Mouse (Mus musculus) neural tube, embryonic 13.5 days (tissue): Measurements from ENCODE around the gene Adrb1. TPM values are rescaled to one million over a fixed set of nuclear protein-coding genes. Genes with fewer than 3 reads are reported as not detected.

Experiments
- ATAC-seq: fragments of 200-750 bp; cut with Nextera tagmentation; 2 replicates; pipeline ENCODE4 v1.8.0; 2017; ENCODE audit warnings: low read depth, mild to moderate bottlenecking, moderate TSS enrichment, moderate library complexity
- H3K27ac ChIP-seq: fragments of 300-500 bp; sonication (generic); replicated peaks from 2 replicates; pipeline ENCODE4 v1.5.1; 2015; ENCODE audit warnings: moderate library complexity, mild to moderate bottlenecking, inconsistent platforms
- H3K27me3 ChIP-seq: fragments of 300-500 bp; sonication (generic); 2 replicates; pipeline ENCODE4 v1.6.1; 2015; ENCODE audit warnings: mild to moderate bottlenecking, inconsistent platforms
- H3K36me3 ChIP-seq: fragments of 300-500 bp; sonication (generic); 2 replicates; pipeline ENCODE4 v1.6.1; 2015; ENCODE audit warnings: mild to moderate bottlenecking, inconsistent platforms
- H3K4me1 ChIP-seq: fragments of 300-500 bp; sonication (generic); replicated peaks from 2 replicates; pipeline ENCODE4 v1.6.1; 2015; ENCODE audit warnings: inconsistent platforms
- H3K4me2 ChIP-seq: fragments of 300-500 bp; sonication (generic); 2 replicates; pipeline ENCODE4 v1.6.1; 2015; ENCODE audit warnings: inconsistent platforms, mild to moderate bottlenecking, moderate library complexity
- H3K4me3 ChIP-seq: fragments of 300-500 bp; sonication (generic); 2 replicates; pipeline ENCODE4 v1.5.1; 2015; ENCODE audit warnings: mild to moderate bottlenecking, inconsistent platforms
- H3K9ac ChIP-seq: fragments of 300-500 bp; sonication (generic); 2 replicates; pipeline ENCODE4 v1.6.1; 2015; ENCODE audit warnings: moderate library complexity, mild to moderate bottlenecking, inconsistent platforms
- H3K9me3 ChIP-seq: fragments of 300-500 bp; sonication (generic); 2 replicates; pipeline ENCODE4 v1.6.1; 2016; ENCODE audit warnings: inconsistent platforms
- WGBS: fragments of 180-500 bp; shearing (Covaris S2); methylation state at CpG from one replicate; pipeline ENCODE4 v1.1.7; 2015; 5-methylcytosine and 5-hydroxymethylcytosine counted together
- polyA plus RNA-seq: library from polyadenylated mRNA; unstranded; fragments of >200 nt; fragmentation: Nextera tagmentation; extraction: Ambion mirVana; gene quantifications from 2 replicates; pipeline ENCODE4 v1.2.1, GENCODE M21; 2015

Gene Adrb1
- polyA plus RNA-seq, 1 experiment from 2014 or later, result 0.38 TPM

- Histone ChIP-seq H3K4me1 (no peaks in the 10 kb centered on the region), H3K27me3 (no peaks in the 10 kb centered on the region; the same call in 1 of the 2 replicates), H3K27ac (no peak overlapping the region), H3K36me3 (no peaks in the 10 kb centered on the region), H3K9me3 (no peaks in the 10 kb centered on the region), H3K4me3 (no peak overlapping the region), H3K9ac (no peak overlapping the region), H3K4me2 (no peak overlapping the region)
- ATAC-seq, result no peak
- WGBS, result 70% methylated on average over 2 of the region's 2 CpGs
These were observed 13.2 kb upstream of the Adrb1 start for GRCm38 (mm10) chr19:56708794-56709193.

GRCm38 (mm10) chr19:56710131-56710905, 11.7 kb upstream of the Adrb1 start:
- H3K27ac ChIP-seq, result no peak overlapping the region
- H3K4me1 ChIP-seq, result no peaks in the 10 kb centered on the region
- H3K9me3 ChIP-seq, result no peaks in the 10 kb centered on the region
- WGBS, result 84% methylated on average over 17 of the region's 17 CpGs
- H3K36me3 ChIP-seq, result no peaks in the 10 kb centered on the region
- no peak for ATAC-seq
- H3K4me2 ChIP-seq, result no peak overlapping the region
- no peak overlapping the region for H3K9ac ChIP-seq
- H3K27me3 ChIP-seq, result no peaks in the 10 kb centered on the region; the same call in 1 of the 2 replicates
- no peak overlapping the region for H3K4me3 ChIP-seq

DNA sequence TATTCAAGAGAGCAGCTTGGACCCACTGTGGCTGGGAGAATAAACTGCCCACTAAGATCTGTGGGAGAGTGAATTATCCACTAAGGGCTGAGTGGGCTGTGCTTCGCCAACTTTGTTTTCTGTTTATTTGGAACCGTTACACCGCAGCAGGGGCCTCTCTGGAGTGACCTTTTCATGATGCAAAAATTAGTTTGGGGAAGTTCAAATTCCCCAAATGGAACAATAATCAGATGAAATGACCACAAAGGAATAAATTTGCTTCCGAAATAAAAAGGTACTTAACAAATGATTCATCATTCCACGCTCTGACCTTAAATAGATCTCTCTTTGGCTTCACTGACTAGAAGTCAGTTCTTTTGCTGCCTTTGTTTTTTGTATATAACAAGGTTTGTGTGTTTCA, 8.4 kb upstream of the Adrb1 start:
- H3K27me3 ChIP-seq, result peaks cover 8% of the 10 kb centered on the region
- WGBS, result 91% methylated on average over 5 of the region's 5 CpGs

DNA sequence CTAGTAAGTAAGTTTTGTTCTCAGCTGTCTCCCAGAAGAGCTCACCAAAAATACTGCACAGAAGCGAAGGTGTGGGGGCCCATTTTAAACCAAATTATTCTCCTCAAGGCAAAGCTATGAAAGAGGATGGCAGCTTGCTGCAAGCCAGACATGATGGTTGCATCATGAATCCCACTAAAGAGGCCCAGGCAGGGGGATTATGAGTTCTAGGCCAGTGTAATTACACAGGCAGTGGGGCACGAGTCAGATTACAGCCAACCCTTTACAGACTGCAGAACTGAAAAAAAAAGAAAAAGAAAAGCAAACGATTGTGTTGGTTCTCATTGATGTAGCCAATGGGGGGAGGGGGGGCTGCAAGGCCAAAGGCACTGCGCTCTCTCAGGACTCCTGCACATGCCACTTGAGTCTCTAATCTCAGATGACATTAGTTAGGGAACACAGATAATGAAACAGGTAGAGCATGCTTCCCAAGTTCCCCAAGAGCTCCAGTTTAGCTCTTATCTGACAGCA, 7.3 kb upstream of the Adrb1 start:
- H3K27ac ChIP-seq, result no peak overlapping the region
- 46% methylated on average over 4 of the region's 4 CpGs for WGBS
- no peaks in the 10 kb centered on the region for H3K9me3 ChIP-seq
- H3K4me3 ChIP-seq, result no peak overlapping the region
- H3K36me3 ChIP-seq, result no peaks in the 10 kb centered on the region
- H3K4me2 ChIP-seq, result no peak overlapping the region
- no peak for ATAC-seq
- peaks cover 18% of the 10 kb centered on the region for H3K27me3 ChIP-seq
- no peaks in the 10 kb centered on the region for H3K4me1 ChIP-seq
- no peak overlapping the region for H3K9ac ChIP-seq

More for the DNA sequence above, 8.4 kb upstream of the Adrb1 start:
- no peak overlapping the region for H3K27ac ChIP-seq
- no peak overlapping the region for H3K9ac ChIP-seq
- no peaks in the 10 kb centered on the region for H3K9me3 ChIP-seq
- H3K4me2 ChIP-seq, result no peak overlapping the region
- no peak overlapping the region for H3K4me3 ChIP-seq
- H3K4me1 ChIP-seq, result no peaks in the 10 kb centered on the region
- no peaks in the 10 kb centered on the region for H3K36me3 ChIP-seq
- no peak for ATAC-seq

DNA sequence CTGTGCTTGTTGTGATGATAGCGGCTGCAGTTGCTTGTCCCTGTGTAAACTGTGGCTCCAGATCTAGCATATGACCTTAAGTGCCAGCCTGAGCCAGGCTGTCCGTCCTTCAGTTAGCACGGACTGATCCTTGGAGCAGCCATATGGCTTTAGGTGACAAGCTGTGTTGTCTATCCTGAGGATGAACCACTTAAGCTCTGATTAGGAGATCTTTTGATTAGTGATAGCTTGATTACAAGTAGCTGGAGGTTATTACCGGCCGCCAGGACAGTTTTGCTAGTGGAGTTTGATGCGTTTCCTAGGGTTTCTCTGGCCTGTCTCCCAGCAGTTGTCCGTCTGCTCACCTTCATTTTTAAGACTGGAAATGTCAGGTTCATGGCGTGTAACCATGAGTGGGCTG, 4.0 kb upstream of the Adrb1 start:
- Histone ChIP-seq H3K4me1 (peaks cover 17% of the 10 kb centered on the region), H3K4me3 (no peak overlapping the region), H3K9ac (no peak overlapping the region), H3K36me3 (no peaks in the 10 kb centered on the region), H3K27ac (no peak overlapping the region), H3K9me3 (no peaks in the 10 kb centered on the region), H3K4me2 (no peak overlapping the region), H3K27me3 (peaks cover 49% of the 10 kb centered on the region)
- WGBS, result 82% methylated on average over 8 of the region's 8 CpGs
- no peak for ATAC-seq

- Histone ChIP-seq H3K27me3 (peaks cover 76% of the 10 kb centered on the region), H3K9ac (no peak overlapping the region), H3K4me1 (peaks cover 31% of the 10 kb centered on the region), H3K36me3 (no peaks in the 10 kb centered on the region), H3K4me2 (peak overlapping the region; percentile 86), H3K9me3 (no peaks in the 10 kb centered on the region), H3K27ac (no peak overlapping the region), H3K4me3 (peak overlapping the region; percentile 54; the same call in 1 of the 2 replicates)
- ATAC-seq, result no peak
- 29% methylated on average over 13 of the region's 13 CpGs for WGBS
These were observed 1.1 kb upstream of the Adrb1 start for GRCm38 (mm10) chr19:56720882-56721281.

DNA sequence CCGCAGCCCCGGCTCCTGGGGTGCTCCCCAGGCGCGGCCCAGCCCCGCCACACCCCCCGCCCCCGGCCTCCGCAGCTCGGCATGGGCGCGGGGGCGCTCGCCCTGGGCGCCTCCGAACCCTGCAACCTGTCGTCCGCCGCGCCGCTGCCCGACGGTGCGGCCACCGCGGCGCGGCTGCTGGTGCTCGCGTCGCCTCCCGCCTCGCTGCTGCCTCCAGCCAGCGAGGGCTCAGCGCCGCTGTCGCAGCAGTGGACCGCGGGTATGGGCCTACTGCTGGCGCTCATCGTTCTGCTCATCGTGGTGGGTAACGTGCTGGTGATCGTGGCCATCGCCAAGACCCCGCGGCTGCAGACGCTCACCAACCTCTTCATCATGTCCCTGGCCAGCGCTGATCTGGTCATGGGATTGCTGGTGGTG, 300 bp downstream of the Adrb1 start:
- 1% methylated on average over 46 of the region's 48 CpGs for whole genome bisulfite sequencing
- peaks cover 86% of the 10 kb centered on the region for H3K27me3 ChIP-seq
- no peaks in the 10 kb centered on the region for H3K36me3 ChIP-seq
- H3K4me2 ChIP-seq, result peak overlapping the region; percentile 86
- H3K9ac ChIP-seq, result peak overlapping the region; percentile 67
- no peaks in the 10 kb centered on the region for H3K9me3 ChIP-seq
- peak; percentile 58 for ATAC-seq
- H3K4me1 ChIP-seq, result peaks cover 36% of the 10 kb centered on the region
- H3K4me3 ChIP-seq, result peak overlapping the region; percentile 54
- H3K27ac ChIP-seq, result no peak overlapping the region

- H3K4me1 ChIP-seq, result peaks cover 40% of the 10 kb centered on the region
- no peaks in the 10 kb centered on the region for H3K9me3 ChIP-seq
- peaks cover 85% of the 10 kb centered on the region for H3K27me3 ChIP-seq
- WGBS, result 2% methylated on average over 69 of the region's 69 CpGs
- peak overlapping the region; percentile 86 for H3K4me2 ChIP-seq
- peak; percentile 40 for ATAC-seq
- no peaks in the 10 kb centered on the region for H3K36me3 ChIP-seq
- peak overlapping the region; percentile 54 for H3K4me3 ChIP-seq
- no peak overlapping the region for H3K27ac ChIP-seq
- peak overlapping the region; percentile 67 for H3K9ac ChIP-seq
These were observed 822 bp downstream of the Adrb1 start for GRCm38 (mm10) chr19:56722711-56723330.

GRCm38 (mm10) chr19:56723331-56724125, 1.5 kb downstream of the Adrb1 start:
- 0 out of 2 replicates have a peak, but pooled peaks have one; percentile 20 for ATAC-seq
- Histone ChIP-seq H3K9me3 (no peaks in the 10 kb centered on the region), H3K27ac (no peak overlapping the region), H3K4me1 (peaks cover 40% of the 10 kb centered on the region), H3K9ac (peak overlapping the region; percentile 67), H3K4me3 (peak overlapping the region; percentile 54), H3K4me2 (peak overlapping the region; percentile 86), H3K27me3 (peaks cover 78% of the 10 kb centered on the region), H3K36me3 (no peaks in the 10 kb centered on the region)
- WGBS, result 1% methylated on average over 70 of the region's 71 CpGs

DNA sequence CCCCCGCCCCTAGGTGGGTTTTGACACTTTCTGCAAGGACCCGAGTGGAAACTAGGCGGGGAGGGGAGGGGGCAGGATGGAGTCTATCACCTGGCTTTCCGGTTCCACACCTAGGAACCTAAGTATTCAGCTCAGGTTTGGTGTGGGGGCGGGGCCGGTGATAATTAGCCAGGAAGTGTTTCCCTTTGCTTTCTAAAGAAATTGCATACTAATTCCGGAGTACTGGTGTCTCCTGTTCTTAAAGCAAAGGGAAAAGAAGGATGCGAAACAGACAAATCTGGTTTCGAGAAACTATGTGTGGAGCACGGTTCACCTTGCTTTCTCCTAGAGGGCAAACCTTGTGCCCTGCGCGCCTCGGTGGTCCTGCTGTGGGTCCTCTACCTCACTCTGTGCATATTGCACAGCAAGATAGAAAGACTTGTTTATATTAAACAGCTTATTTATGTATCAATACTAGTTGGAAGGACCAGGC, 2.2 kb downstream of the Adrb1 start:
- WGBS, result 7% methylated on average over 13 of the region's 13 CpGs
- Histone ChIP-seq H3K9me3 (no peaks in the 10 kb centered on the region), H3K4me2 (peak overlapping the region; percentile 86), H3K9ac (no peak overlapping the region), H3K27ac (no peak overlapping the region), H3K4me1 (peaks cover 40% of the 10 kb centered on the region), H3K27me3 (peaks cover 73% of the 10 kb centered on the region), H3K36me3 (no peaks in the 10 kb centered on the region), H3K4me3 (peak overlapping the region; percentile 54)
- ATAC-seq, result no peak

DNA sequence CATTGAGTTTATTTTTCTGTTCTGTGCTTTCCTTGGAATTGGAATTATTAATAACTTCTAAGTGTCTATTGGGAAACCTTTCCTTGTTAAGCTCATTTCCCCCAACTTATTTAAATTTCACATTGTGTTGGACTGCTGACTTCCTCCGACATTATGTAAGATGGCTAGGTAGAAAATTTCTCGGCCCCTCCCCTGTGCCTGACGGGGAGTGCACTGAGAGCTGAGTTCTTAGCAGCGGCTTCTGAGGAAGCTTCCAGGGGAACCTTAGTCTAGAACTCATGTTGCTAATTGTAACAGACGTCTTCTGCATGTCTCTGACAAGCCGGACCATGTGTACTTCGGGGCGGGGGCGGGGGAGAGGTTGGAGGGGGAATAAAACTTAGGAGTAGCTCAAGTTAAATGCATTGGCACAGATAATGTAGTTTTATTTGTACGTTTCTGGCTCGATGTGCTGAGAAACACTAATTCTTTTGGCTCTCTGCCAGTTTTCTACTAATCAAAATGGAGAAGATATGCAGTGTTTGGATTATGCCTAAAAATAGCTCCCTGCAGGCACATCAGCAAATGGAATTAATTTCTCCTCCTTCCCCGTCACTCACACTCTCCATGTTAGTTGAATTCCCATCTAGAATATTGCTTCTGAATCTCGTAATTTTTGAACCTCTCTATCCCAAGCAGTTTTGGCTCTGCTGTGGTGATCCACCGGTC, 5.3 kb downstream of the Adrb1 start:
- ATAC-seq, result no peak
- Histone ChIP-seq H3K4me1 (peaks cover 30% of the 10 kb centered on the region), H3K9me3 (no peaks in the 10 kb centered on the region), H3K36me3 (no peaks in the 10 kb centered on the region), H3K27ac (no peak overlapping the region), H3K4me3 (no peak overlapping the region), H3K9ac (no peak overlapping the region), H3K27me3 (peaks cover 44% of the 10 kb centered on the region), H3K4me2 (no peak overlapping the region)
- 71% methylated on average over 14 of the region's 14 CpGs for WGBS
